Mouse (Mus musculus) brain, embryonic 14.5 days (tissue): Measurements from ENCODE around the gene Sufu.

Experiments used
- CTCF ChIP-seq: fragments of 200-500 bp; IDR thresholded peaks from 2 replicates; pipeline ENCODE4 v1.5.1; 2012; ENCODE audit warnings: inconsistent platforms, mild to moderate bottlenecking, moderate library complexity, borderline replicate concordance; ENCODE audit not compliant: insufficient read depth, insufficient read length; ENCODE audit errors: extremely low read depth
- POLR2A ChIP-seq: fragments of 200-500 bp; IDR thresholded peaks from 2 replicates; pipeline ENCODE4 v1.6.1; 2012; ENCODE audit warnings: mild to moderate bottlenecking, inconsistent platforms, borderline replicate concordance; ENCODE audit not compliant: poor library complexity, insufficient read depth, insufficient read length, severe bottlenecking; ENCODE audit errors: extremely low read depth

DNA sequence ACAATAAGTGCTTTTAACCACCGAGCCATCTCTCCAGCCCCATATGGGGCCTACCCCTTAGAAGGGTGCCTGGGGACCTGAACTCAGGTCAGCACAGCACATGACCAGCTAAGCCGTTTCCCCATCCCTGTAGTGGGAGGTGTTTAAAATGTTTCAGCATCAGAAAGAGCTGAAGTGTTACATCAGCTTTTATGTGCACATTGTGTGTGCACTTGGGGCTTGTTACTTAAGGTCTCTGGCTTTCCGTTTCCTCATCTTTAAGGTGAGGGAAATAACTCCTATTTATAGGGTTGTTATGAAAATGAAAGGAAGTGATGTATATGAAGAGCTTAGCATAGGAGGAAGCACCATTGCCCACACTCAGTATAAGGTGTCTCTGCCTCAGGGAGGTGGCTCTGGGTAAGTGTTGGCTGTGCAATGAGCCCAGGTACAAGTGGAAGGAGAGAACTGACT lies 70.4 kb downstream of the Sufu start:
- TF ChIP-seq POLR2A (no peak), CTCF (no peak)
